Mouse (Mus musculus) gastrocnemius, postnatal 4 days (tissue): ENCODE measurements around the gene Pcp4. TPM values are rescaled to one million over a fixed set of nuclear protein-coding genes. Genes with fewer than 3 reads are reported as not detected.
"Not testable (repeated sequence)": the region's sequence is repeated elsewhere in the genome, so short reads cannot be mapped to it uniquely, and the experiment has no call there.

Experiments
- DNase-seq, 2 experiments: peaks; one replicate each; pipeline ENCODE4 v3.0.0; 2021 to 2022; ENCODE audit warnings: low spot score in 2 of 2, mixed read lengths in 2 of 2
- long read RNA-seq, 2 experiments: library from polyadenylated mRNA; stranded (forward); transcript quantifications; one replicate each; pipeline ENCODE4 v2.0.0; 2021
- total RNA-seq, 2 experiments: library from RNA; stranded (reverse); gene quantifications; 2 replicates each; pipeline ENCODE4 v1.2.3; 2021

The Pcp4 gene
- not detected for total RNA-seq
- long read RNA-seq, experiment 1: 0 reads
- long read RNA-seq, experiment 2: 0 reads

DNA sequence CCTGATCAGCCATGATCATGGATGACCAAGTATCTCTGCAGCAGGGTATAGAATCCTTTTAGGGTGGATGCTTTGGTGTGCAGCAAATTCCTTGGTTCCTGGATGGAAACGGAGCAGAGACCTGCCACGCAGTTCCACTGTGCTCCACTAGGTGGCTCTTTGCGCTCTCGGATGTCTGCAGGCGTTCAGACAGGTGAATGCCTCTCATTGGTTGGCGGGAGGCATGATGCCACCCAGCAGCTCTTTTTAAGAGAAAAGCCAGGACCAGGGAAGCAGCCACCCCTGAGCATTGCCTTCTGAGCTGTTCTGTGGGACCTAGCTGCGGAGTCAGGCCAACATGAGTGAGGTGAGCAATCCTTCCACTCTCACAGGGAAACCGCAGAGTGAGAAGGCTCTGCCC, at the start of gene Pcp4:
Pcp4 (plus strand) TSS at position 162 of the 400 bp plus-strand sequence.
- DNase-seq: peak; percentile 25 to 46

DNA sequence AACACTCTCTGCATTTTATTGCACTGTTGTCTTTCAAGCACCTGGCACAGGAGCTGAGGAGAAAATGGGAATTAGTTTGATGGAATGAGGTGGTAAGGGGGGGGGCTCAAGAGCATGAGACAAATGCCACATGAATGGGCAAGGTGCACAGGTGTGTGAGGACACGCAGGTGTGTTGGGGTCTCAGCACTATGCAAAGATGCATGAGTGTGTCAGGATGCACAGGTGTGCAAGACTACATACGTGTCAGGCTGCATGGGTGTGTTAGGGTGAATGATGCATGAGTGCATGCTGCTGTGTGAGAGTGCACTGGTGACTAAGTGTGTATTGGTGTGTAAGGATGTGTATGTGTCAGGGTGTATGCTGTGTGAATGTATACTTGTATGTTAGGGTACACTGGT, 42.4 kb upstream of the Pcp4 start:
- DNase-seq: no peak

DNA sequence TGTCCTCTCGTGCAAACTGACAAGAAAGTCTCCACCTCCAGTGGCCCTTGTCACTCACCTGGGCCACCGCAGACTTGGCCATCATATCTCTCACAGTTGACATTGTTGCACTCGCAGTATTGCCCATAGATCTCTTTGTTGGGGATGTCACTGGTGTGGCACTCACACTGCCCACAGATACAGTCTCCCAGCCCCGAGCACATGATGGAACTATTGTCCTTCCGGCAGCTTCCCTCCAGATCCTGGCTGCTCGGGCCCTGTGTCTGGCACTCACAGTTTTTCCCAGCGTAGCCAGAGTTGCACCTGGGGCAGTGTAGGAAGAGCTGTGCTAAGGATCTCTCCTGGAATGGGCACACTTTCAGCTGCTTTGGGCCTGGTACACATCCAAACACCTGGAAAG, 40.7 kb upstream of the Pcp4 start:
- DNase-seq: no peak

DNA sequence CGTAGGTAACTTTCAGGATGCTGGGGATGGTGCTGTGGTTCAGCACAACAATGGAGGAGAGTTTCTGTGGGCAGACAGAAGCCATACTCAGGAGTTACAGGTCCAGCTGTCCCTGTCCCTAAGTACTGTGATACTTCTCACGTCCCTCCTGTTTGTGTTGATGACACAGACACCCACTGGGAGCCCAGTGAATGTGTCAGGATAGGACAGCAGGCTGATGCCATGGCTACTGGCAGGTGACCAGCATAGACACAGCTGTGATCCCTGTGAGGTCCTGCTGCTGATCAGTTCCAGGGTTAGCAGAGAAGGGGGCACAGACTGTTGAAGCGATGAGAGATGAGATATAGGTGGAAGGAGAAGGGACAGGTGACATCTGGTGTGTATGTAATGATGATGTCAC, 38.4 kb upstream of the Pcp4 start:
- DNase-seq: peak in 1 of 2 experiments; percentile 11

DNA sequence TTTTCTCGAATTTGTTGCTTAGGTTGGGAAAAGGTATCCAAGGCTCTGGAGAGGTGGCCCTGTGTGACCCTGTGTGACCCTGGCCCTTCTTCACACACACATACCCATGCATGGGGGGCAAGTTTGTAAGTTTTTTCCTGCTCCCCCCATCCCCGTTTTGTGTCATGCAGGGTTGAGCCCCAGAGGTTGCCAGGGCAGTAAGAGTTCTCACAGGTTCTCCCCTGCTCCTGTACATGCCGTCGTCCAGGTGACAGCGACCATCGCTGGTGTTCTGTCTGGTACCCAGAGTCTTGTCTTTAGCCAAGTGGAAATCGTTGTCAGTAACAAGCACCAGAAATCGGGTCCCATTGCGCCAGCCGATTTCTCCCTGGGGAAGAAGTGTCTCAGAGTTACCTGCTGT, 34.1 kb upstream of the Pcp4 start:
- DNase-seq: no peak

DNA sequence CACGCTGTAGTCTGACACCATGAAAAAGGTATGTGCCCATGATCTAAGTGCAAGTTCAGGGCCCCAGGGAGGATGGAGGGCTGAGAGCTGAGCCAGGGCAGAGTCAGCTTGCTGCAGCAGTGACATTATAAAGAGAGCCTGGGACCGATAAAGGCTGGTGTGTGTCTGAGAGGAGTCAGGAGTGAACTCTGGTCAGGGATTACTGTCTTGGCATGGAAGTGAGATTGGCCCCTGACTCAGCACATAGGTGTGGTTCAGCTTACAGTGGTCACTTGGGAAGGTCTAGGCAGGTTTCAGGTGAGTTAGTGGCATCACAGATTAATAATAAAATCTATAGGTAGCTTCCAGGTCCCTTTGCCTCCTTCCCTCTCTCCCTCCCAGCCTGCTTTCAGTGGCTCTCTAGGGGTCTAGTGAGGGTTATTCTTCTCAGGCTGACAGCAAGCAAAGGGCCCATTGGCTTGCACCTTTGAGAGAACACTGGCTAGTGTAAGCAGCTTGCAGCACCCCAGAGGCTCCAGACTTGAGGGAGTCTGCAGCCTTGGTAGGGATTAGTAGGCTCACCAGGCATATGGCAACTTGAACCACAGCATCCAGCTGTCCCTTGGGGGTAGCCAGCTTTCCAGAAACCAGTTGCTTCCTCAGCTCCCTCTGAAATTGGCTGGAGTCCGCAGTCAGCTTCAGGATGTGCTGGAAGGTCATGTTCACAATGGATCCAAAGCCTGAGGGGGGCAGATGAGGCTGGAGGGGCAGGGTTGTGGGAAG, 33.2 kb upstream of the Pcp4 start:
- DNase-seq: no peak

DNA sequence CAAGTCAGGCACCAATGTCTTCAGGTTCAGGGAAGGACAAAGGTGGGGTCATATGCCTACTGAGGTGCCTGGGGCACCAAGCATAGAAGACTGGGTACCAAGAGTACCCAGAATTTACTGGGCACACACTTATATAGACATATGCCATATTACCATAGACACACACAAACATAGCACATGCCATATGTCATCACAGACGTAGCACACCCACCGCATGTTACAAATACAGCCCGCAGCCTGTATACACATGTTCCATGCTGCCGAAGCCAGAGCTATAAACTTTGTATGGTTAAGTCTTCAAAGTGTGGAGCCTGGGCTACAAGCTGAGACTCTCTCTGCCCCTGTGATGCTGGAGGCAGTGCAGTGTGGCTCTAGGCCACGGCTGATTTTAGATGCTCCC, 28.5 kb upstream of the Pcp4 start:
- no peak for DNase-seq

DNA sequence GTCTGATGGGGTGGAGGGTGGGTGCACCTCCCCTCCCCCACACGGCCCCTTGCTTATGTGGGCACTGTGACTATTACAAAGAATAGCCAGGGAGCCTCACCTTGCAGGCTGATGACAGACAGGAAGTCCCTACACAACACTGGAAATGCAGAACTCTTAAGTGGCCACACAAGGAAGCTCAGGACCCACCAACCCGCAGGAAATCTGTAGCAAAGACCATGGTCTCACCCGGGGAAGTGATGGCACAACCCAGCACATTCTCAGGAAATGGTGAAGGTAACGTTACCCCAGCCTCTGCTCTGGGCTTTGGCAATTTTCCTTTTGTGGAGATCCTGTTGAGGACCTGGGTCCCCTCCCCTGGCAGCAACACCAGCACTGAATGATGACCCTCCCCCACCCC, 27.7 kb upstream of the Pcp4 start:
- no peak for DNase-seq

DNA sequence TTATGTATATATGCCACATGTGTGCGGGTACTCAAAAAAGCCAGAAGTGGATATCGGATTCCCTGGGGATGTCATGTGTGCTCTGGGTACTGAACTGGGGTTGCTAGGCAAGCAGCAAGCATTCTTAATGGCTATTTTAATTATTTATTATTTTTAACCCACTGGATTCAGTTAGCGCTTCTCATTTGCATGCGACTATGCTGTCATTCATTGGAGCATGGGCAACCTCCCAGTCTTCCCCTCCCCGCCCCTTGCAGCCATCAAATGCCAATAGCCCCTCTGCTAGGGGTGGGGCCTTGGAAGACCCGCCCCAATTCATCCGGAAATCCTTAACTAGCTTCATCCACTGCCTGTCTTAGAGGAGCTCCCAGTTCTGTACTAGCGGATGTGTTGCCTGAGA, 26.5 kb upstream of the Pcp4 start:
- no peak for DNase-seq

DNA sequence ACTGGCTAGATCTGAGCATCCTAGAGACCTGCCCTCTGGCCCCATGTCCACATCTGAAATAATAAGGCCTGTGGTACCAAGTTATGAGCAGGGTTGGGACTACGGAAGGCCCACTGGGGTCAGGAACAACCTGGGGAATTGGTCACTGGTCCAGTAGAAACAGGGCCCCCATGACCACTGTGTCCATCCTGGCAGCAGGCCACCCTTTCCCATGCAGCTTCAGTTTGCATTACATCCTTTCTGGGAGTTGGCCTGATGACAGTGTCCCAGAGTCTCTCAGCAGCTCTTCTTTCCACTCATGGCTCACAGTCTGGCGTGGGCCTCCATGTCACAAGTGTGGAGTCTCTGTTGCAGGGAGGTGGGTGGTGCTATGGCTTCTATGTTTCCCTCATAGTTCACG, 25.6 kb upstream of the Pcp4 start:
- no peak for DNase-seq

DNA sequence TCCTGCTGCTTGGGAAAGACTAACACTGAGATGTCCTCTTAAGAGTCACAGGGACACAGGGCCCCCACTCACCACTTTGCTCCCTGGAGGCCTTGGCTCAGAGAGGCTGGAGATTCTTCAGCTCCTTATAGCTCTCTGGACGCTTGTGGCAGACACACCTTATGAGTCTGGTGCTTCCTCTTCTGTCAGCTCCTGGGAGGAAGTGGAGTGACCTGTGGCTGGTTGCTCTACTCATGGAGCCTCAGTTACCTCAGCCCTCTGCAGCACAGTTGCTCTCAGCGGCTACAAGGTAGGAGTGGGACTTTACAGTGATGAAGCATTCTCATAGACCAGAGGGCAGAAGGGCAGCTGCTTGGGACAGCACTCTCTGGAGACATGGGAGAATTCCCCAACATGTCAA, 23.9 kb upstream of the Pcp4 start, which contains the start of gene Itgb2l:
Itgb2l (minus strand) TSS at position 152 of the 400 bp plus-strand sequence.
- DNase-seq: no peak

DNA sequence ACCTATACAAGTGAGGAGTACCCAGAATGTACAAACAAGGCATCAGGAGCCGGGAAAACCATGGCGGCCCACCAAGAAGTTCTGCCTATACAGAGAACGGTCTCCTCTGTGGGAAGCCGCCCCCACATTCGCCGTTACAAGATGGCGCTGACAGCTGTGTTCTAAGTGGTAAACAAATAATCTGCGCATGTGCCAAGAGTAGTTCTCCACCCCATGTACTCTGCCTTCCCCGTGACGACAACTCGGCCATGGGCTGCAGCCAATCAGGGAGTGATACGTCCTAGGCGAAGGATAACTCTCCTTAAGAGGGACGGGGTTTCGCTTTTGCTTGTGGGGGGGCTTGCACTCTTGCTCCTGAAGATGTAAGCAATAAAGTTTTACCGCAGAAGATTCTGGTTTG, 16.5 kb upstream of the Pcp4 start:
- DNase-seq: not testable (repeated sequence)

DNA sequence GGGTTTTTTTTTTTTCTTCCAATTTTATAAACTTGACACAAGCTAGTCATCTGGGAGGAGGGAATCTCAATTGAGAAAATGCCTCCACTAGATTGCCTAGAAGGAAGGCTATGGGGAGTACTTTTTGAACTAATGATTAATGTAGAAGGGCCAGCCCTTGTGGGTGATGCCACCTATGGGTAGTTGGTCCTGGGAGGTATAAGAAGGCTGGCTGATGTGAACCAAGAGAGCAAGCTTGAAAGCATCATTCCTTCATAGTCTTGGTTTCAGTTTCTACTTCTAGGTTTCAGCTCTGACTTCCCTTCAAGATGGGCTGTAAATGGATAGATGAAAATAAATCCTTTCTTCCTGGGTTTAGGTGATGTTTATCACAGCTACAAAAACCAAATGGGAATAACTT, 13.3 kb upstream of the Pcp4 start:
- no peak for DNase-seq

DNA sequence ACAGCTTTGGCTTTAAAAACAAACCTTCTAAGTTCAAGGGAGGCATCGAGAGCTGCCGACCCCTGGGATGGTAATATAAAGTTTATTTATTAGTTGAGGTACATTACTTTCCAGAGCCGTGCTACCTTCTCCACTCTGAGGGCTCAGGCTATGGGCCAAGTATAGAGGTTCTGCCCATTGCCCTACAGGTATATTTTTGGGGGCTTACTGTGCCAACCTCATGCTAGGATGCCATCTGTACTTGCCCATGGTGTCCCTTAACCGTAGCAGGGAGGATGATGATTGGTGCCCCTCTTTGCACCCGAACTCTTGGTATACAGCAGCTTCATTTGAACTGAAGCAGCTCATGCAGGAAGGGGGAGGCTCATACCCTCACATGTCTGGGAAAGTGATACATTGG, 9.8 kb upstream of the Pcp4 start:
- no peak for DNase-seq

DNA sequence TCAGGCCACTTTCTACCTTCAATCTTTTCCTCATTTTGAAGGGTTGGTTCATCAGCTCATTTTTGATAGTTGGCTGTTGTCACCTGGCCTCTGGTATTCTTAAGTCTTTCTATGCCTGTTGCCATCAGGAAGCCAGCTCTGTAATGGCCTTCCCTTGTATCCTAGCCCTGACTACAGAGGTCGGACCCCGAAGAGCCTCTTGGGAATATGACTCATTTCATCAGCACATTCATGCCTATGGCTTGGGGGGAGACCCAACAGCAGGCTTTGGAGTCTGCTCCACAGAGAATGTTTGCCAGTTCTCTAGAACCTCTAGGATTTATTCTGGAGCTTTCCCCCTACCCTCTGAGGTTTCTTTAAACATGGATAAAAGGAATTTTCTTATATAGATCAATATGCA, 8.1 kb upstream of the Pcp4 start:
- no peak for DNase-seq

DNA sequence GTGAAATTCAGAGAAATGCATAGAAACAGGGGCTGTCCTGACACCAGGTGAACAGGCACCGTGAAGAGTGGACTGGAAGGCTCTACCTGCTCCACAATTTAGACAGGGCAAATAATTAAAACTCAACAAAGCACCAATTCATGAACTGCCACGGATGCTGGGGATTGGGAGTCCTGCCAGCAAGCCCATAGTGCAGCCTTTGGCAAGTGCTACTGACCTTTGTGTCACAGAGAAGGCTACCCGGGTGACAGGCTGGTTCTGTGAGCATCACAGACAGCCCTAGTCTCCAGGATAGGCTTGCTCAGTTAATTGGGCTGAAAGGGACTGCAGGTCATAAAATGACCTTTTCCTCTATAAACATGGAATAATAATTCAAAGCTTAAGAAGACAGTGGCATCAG, 6.6 kb upstream of the Pcp4 start:
- no peak for DNase-seq

DNA sequence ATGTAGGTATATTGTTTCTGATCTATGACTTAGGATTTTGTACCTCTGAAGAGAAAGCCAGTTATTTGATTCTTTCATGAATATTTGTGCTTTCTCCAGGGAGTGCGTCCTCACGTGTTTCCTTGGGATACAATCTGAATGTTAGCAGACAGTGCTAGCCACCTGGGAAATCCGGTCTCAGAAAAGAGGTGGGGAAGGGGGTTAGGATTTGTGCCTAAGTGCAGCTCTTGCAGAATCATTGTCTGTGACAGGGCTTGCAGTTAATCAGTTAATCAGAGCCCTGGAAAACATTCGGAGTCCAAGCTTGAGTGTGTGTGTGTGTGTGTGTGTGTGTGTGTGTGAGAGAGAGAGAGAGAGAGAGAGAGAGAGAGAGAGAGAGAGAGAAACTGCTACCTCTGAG, 605 bp downstream of the Pcp4 start:
- DNase-seq: no peak

DNA sequence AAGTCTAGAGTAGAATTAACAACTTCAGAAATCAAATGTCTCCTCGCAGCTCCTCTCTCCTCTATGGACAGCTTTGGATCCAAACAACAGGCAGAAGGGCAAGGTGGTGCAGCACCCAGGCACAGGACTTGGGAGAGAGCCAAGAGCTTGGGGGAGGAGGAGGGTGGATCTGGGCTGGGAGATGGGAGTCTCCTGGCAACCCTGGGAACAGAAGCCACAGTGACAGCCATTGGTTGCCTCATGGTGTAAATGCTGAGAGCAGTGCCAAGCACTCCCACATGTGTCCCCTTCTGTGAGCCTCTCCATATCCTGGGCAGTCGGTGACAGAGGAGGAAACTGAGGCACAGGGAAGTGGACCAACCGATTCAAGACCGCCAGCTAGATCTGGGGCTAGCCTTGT, 1.3 kb downstream of the Pcp4 start:
- no peak for DNase-seq

DNA sequence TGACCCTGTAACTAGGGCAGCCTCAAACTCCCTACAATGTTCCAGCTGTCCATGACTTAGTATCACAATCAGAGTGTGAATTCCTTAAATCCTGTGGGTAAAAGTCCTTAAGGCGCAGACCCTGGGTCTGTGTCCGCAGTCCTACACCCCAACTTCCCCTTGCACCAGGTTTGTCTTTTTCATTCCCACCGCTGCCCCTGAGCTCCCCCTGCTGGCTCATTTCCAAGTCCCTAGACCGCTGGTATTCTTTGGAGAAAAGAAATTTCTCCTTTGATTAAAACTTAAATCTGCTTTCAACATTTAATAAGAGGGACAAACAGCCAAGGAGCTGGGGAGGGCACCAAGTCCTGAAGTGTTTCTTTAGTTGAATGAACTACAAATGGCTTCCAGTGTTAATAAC, 2.2 kb downstream of the Pcp4 start:
- DNase-seq: no peak

DNA sequence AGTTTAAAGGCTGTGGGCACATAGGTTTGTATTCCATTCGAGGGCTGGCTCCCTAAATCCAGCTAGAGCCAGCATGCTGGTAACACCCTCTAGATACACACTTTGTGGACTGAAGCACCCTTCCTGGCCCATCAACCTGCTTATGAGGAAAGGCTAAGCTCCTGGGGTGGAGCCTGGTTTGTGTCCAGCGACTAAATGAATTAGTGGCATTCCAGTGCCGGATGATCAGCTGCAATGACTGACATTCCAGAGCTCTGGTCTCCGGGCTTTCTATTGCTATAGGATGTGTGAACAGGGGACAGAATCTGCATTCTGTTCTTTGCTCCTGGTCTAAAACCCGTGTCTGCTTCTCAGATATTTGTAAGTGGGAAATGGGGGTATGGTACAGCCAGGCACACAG, 5.0 kb downstream of the Pcp4 start:
- no peak for DNase-seq

DNA sequence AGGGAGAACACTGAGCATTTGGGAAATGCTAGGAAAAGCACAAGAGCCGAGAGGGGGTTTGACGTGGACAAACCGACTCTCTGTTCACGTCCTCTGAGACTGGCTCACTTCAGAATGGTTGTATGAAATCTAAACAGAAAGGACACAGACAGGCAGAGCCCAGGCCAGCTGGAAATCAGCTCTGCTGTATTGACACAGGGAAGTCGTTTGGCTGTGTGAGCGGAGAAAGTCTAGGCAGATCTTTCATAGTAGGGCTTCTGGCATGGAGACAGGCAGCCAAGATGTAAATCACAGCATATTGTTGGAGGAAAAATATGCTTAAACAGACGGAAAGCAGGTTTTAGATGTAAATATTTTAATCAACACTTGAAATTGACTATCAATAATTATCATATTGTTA, 5.4 kb downstream of the Pcp4 start:
- DNase-seq: no peak

DNA sequence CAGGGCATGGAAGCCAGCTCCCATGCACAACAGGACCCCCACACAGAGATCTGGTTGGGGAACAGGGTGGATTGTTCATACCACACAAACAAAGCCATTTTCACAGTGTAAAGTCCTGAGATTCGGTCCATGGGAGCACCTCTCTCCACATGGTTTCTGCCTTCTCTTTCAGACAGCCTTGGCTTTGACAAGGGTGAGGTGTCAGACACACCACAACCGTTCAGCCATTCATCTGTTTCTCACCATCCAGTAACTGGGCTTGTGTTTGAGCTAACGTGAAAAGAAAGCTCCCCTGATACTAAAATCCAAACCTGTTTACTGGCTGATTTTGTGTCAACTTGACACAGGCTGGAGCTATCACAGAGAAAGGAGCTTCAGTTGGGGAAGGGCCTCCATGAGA, 6.8 kb downstream of the Pcp4 start:
- no peak for DNase-seq

DNA sequence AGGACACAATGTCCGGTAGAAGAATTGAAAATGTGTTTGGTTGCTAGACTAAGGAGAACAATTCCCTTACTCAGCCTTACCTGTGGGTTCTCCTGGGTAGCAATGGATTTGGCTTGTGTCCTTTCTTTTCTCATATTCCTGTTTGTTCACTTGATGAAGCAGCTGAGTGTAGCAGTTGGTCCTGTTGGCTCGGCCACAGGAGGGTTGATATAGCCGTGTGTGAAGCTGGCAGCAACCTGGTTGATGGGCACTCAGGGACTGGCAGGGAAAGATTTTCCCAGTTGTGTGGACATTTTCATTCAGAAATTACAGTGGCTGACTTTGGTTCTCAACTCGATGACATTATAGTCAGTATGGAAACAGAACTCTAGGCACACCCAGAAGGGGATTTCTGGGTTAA, 14.4 kb downstream of the Pcp4 start:
- DNase-seq: no peak
